Mouse (Mus musculus) kidney, postnatal 0 days (tissue): ENCODE measurements around the gene Zcchc17. TPM values are rescaled to one million over a fixed set of nuclear protein-coding genes. Genes with fewer than 3 reads are reported as not detected.
A peak's percentile ranks its signal among the peaks of the same experiment; 100 is the strongest.

Experiments
- ATAC-seq: fragments of 200-750 bp; cut with Nextera tagmentation; replicated peaks from 2 replicates; pipeline ENCODE4 v1.8.0; 2017; ENCODE audit warnings: low read depth, moderate number of reproducible peaks, moderate TSS enrichment, moderate library complexity; ENCODE audit not compliant: low FRiP score
- DNase-seq: peaks from one replicate; pipeline ENCODE4 v3.0.0-alpha.2; 2016; ENCODE audit warnings: low spot score
- H3K27ac ChIP-seq: fragments of 300-500 bp; sonication (generic); 2 replicates; pipeline ENCODE4 v1.5.1; 2014; ENCODE audit warnings: mild to moderate bottlenecking
- H3K27me3 ChIP-seq: fragments of 300-500 bp; sonication (generic); 2 replicates; pipeline ENCODE4 v1.6.1; 2014; ENCODE audit warnings: low read length, mixed read lengths; ENCODE audit not compliant: insufficient read depth
- H3K36me3 ChIP-seq: fragments of 300-500 bp; sonication (generic); 2 replicates; pipeline ENCODE4 v1.6.1; 2014; ENCODE audit warnings: low read length, mixed read lengths; ENCODE audit not compliant: insufficient read depth
- H3K4me1 ChIP-seq: fragments of 300-500 bp; sonication (generic); replicated peaks from 2 replicates; pipeline ENCODE4 v1.6.1; 2014; ENCODE audit warnings: antibody characterized with exemption, low read length, mixed read lengths; ENCODE audit not compliant: insufficient read depth
- H3K4me2 ChIP-seq: fragments of 300-500 bp; sonication (generic); 2 replicates; pipeline ENCODE4 v1.6.1; 2014; ENCODE audit warnings: mild to moderate bottlenecking, low read length, moderate library complexity, mixed read lengths
- H3K4me3 ChIP-seq: fragments of 300-500 bp; sonication (generic); replicated peaks from 2 replicates; pipeline ENCODE4 v1.5.1; 2014; ENCODE audit warnings: low read depth, low read length
- H3K9ac ChIP-seq: fragments of 300-500 bp; sonication (generic); 2 replicates; pipeline ENCODE4 v1.6.1; 2014; ENCODE audit warnings: low read depth, low read length
- H3K9me3 ChIP-seq: fragments of 300-500 bp; sonication (generic); replicated peaks from 2 replicates; pipeline ENCODE4 v1.6.1; 2016; ENCODE audit warnings: low read length, inconsistent platforms, mixed read lengths
- CTCF ChIP-seq: IDR thresholded peaks from 2 replicates; pipeline ENCODE4 v1.5.1; 2016; ENCODE audit warnings: antibody characterized with exemption, low read depth, mild to moderate bottlenecking, moderate library complexity
- WGBS: fragments of 180-500 bp; shearing (Covaris S2); extraction: QIAGEN DNeasy Blood & Tissue Kit; methylation state at CpG from one replicate; pipeline ENCODE4 v1.1.7; 2014; 5-methylcytosine and 5-hydroxymethylcytosine counted together
- polyA plus RNA-seq: library from polyadenylated mRNA; unstranded; fragments of >200 nt; fragmentation: Nextera tagmentation; extraction: Ambion mirVana; gene quantifications from 2 replicates; pipeline ENCODE4 v1.2.1, GENCODE M21; 2015

Gene Zcchc17
- polyA plus RNA-seq, 1 experiment from 2014 or later: 68.0 TPM

DNA sequence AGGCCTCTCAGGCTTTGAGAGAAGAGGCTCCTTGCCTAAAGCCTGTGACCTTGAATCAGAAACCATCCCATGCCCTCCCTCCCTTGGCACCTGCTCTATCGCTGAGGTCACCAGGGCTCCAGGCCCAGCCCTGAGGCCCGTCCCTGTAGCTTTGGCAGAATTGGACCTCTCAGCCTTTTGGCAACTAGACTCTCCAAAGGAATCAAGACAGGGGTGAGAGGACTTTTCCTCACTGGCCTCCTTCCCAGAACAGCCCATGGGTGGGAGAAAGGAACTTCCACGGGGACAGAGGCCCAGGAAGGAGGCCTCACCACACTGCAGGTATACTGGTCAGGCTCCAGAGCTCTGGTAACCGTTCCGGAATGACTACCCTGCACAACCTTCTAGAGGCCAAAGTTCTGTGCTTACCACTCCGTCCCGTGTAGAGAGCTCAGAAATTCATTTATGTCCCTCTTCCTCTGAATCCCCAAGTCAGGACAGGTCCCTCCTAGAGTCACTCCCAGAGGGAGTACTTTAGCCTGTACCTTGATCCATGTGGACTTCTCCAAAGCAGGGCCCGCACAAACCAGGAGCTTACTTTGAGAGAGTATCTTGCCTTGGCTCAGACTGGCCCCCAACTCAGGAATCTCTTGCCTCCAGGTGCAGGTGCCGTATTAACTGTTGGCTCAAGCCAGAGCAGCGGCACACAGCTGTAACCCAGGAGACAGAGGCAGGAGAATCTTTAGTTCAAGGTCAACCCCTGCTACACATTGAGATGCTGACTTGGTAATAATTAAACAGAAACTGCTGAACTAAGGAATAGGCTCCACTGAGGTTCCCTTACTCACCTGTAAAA lies 52.7 kb downstream of the Zcchc17 start:
- ATAC-seq (peak; percentile 45), DNase-seq (peak; percentile 21)
- peak overlapping the region; percentile 83 for H3K27ac ChIP-seq
- no peak overlapping the region for H3K9ac ChIP-seq
- no peaks in the 10 kb centered on the region for H3K9me3 ChIP-seq
- H3K4me3 ChIP-seq: no peak overlapping the region
- H3K4me1 ChIP-seq: peaks cover 7% of the 10 kb centered on the region
- peaks cover 3% of the 10 kb centered on the region; the same call in 1 of the 2 replicates for H3K27me3 ChIP-seq
- peak overlapping the region; percentile 95 for H3K4me2 ChIP-seq
- TF ChIP-seq CTCF: no peak
- 63% methylated on average over 10 of the region's 10 CpGs for WGBS
- no peaks in the 10 kb centered on the region for H3K36me3 ChIP-seq

- no peaks in the 10 kb centered on the region for H3K27me3 ChIP-seq
- WGBS: 35% methylated on average over 3 of the region's 3 CpGs
- no peaks in the 10 kb centered on the region for H3K36me3 ChIP-seq
- no peak for TF ChIP-seq CTCF
- peaks cover 7% of the 10 kb centered on the region for H3K4me1 ChIP-seq
- H3K4me3 ChIP-seq: no peak overlapping the region
- no peaks in the 10 kb centered on the region for H3K9me3 ChIP-seq
- no peak for ATAC-seq
- H3K9ac ChIP-seq: no peak overlapping the region
- no peak overlapping the region for H3K4me2 ChIP-seq
- DNase-seq: no peak
- H3K27ac ChIP-seq: no peak overlapping the region
These were observed 55.0 kb downstream of the Zcchc17 start for GRCm38 (mm10) chr4:130304746-130305145.

GRCm38 (mm10) chr4:130302285-130302870 lies 57.4 kb downstream of the Zcchc17 start:
- Histone ChIP-seq H3K9ac (no peak overlapping the region), H3K27ac (no peak overlapping the region), H3K27me3 (no peaks in the 10 kb centered on the region), H3K36me3 (no peaks in the 10 kb centered on the region), H3K4me2 (no peak overlapping the region), H3K4me3 (no peak overlapping the region), H3K9me3 (no peaks in the 10 kb centered on the region), H3K4me1 (peaks cover 3% of the 10 kb centered on the region)
- DNase-seq (no peak), ATAC-seq (no peak)
- no peak for TF ChIP-seq CTCF
- WGBS: 51% methylated on average over 12 of the region's 12 CpGs

DNA sequence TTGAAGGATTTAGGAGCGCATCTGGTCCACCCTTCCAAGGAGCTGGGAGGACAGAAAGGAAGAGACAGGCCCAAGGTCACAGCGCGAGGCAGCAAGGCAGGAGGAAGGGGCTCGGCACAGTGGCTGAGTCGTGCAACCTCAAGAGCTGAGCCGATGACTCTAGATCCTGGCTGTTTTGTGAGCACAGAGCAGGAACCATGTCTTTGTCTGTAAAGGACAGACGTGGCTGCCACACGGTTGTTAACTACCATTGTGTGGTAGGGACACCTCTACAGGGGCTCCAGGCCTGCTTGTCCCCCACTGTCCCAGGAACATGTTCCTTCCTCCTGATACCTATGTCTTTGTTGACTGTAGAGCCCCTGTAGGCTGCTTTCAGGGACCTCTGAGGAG lies 60.1 kb downstream of the Zcchc17 start:
- Histone ChIP-seq H3K4me1 (no peaks in the 10 kb centered on the region), H3K4me3 (no peak overlapping the region), H3K36me3 (no peaks in the 10 kb centered on the region), H3K27ac (no peak overlapping the region), H3K9ac (no peak overlapping the region), H3K9me3 (no peaks in the 10 kb centered on the region), H3K27me3 (no peaks in the 10 kb centered on the region), H3K4me2 (no peak overlapping the region)
- no peak for TF ChIP-seq CTCF
- DNase-seq (no peak), ATAC-seq (no peak)
- 52% methylated on average over 8 of the region's 8 CpGs for WGBS

GRCm38 (mm10) chr4:130298877-130299628 lies 60.7 kb downstream of the Zcchc17 start:
- H3K27me3 ChIP-seq: no peaks in the 10 kb centered on the region
- H3K36me3 ChIP-seq: no peaks in the 10 kb centered on the region
- no peak for DNase-seq
- no peak for ATAC-seq
- H3K9me3 ChIP-seq: no peaks in the 10 kb centered on the region
- H3K4me3 ChIP-seq: no peak overlapping the region
- no peak overlapping the region for H3K4me2 ChIP-seq
- H3K9ac ChIP-seq: no peak overlapping the region
- H3K27ac ChIP-seq: no peak overlapping the region
- 77% methylated on average over 11 of the region's 11 CpGs for WGBS
- no peaks in the 10 kb centered on the region for H3K4me1 ChIP-seq
- TF ChIP-seq CTCF: no peak

DNA sequence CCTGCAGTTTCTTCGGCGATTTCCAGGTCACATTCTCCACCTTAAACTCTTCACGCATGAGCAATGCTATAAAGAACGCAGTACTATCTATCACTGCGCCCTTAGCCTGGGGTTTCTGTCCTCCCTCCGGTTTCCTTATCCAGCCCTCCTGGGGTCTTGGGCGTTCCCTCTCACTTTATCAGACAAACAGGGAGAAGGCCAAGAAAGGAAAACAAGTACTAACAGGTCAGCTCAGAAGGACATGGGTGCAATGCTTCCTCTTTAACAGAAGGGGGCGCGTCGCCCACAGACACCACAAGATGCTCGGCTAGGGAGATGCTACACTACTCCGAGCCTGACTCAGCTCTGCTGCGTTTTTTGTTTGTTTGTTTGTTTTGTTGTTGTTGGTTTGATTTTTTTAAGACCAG lies 62.6 kb downstream of the Zcchc17 start:
- H3K36me3 ChIP-seq: no peaks in the 10 kb centered on the region
- 12% methylated on average over 13 of the region's 13 CpGs for WGBS
- peak; percentile 83 for TF ChIP-seq CTCF
- H3K27ac ChIP-seq: no peak overlapping the region
- H3K4me3 ChIP-seq: no peak overlapping the region
- no peak overlapping the region for H3K9ac ChIP-seq
- no peaks in the 10 kb centered on the region for H3K4me1 ChIP-seq
- peak; percentile 74 for DNase-seq
- H3K27me3 ChIP-seq: no peaks in the 10 kb centered on the region
- no peaks in the 10 kb centered on the region for H3K9me3 ChIP-seq
- no peak for ATAC-seq
- H3K4me2 ChIP-seq: no peak overlapping the region
